ENCODE assay signal across 8 mouse cellular contexts in the genomic region with DNA sequence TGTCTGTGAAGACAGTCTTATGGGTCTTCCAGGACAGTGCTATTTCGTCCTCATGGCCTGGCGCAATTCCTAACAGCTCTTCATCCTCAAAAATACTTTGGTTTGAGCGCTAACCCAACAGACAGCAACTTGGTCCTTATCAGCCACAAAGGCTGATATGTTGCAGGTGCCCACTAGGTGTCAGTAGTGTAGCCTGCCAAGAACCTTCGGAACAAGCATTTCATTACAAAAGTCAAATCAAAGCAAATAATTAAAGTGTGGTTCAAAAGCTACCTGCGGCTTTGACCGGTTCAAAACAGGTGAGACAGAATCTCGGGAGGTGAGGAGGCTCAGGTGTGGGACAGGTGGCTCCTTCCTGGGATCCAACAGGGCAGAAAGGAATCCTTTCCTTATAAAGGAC. TPM values are rescaled to one million over a fixed set of nuclear protein-coding genes. Genes with fewer than 3 reads are reported as not detected.
DNase-seq lines count a peak whose midpoint lies in the region; ATAC-seq and TF ChIP-seq lines count a peak whose summit lies in the region.
"Had no signal": no experiment of that assay in that cellular context is flagged by ENCODE, and none has a peak within 500 bp of the region (broad histone marks: within the 10 kb centered on the region; RNA-seq: fewer than 3 reads in every experiment).

A gene (plus strand): TSS at position 298 of the 400 bp plus-strand sequence.

- H3K4me2 ChIP-seq in kidney, postnatal 0 days (ENCODE audit: low read length) = no peak within 1 kb of the TSS
- peak within 1 kb of the TSS; percentile 28 for H3K4me2 ChIP-seq in lung, embryonic 15.5 days
- H3K4me2 ChIP-seq: limb, embryonic 13.5 days had no signal

- peak; percentile 87 for TF ChIP-seq CTCF in kidney, postnatal 0 days (IDR thresholded peaks at IDR 0.05; ENCODE audit: low read depth)

- H3K9ac ChIP-seq in kidney, postnatal 0 days (ENCODE audit: low read depth, low read length) = no peak within 1 kb of the TSS
- no peak within 1 kb of the TSS for H3K9ac ChIP-seq in lung, embryonic 15.5 days
- H3K9ac ChIP-seq: limb, embryonic 13.5 days had no signal

- H3K27ac ChIP-seq in kidney, postnatal 0 days = no peak within 1 kb of the TSS
- no peak within 1 kb of the TSS for H3K27ac ChIP-seq in lung, embryonic 15.5 days
- H3K27ac ChIP-seq: limb, embryonic 13.5 days had no signal

- ATAC-seq in granulocyte monocyte progenitor cell, adult 5-6 weeks (replicated peaks; ENCODE audit: poor library complexity, severe bottlenecking) = peak; percentile 52
- ATAC-seq in kidney, postnatal 0 days (replicated peaks; ENCODE audit: low FRiP score, low read depth) = no peak
- ATAC-seq in lung, embryonic 15.5 days (ENCODE audit: borderline replicate concordance, extremely low read depth, low FRiP score, low TSS enrichment) = no peak

- 6% methylated on average over 7 of the region's 7 CpGs for WGBS in kidney, postnatal 0 days
- 7% methylated on average over 7 of the region's 7 CpGs for WGBS in lung, embryonic 15.5 days

- H3K4me3 ChIP-seq in kidney, postnatal 0 days (replicated peaks; ENCODE audit: low read depth, low read length) = no peak within 1 kb of the TSS
- no peak within 1 kb of the TSS for H3K4me3 ChIP-seq in lung, embryonic 15.5 days
- H3K4me3 ChIP-seq: limb, embryonic 13.5 days had no signal

- H3K36me3 ChIP-seq in kidney, postnatal 0 days (ENCODE audit: insufficient read depth, low read length) = no peaks in the 10 kb centered on the region
- no peaks in the 10 kb centered on the region for H3K36me3 ChIP-seq in lung, embryonic 15.5 days
- H3K36me3 ChIP-seq: limb, embryonic 13.5 days had no signal

- H3K9me3 ChIP-seq in kidney, postnatal 0 days (replicated peaks; ENCODE audit: low read length) = no peaks in the 10 kb centered on the region
- no peaks in the 10 kb centered on the region for H3K9me3 ChIP-seq in lung, embryonic 15.5 days
- H3K9me3 ChIP-seq: limb, embryonic 13.5 days had no signal

- H3K27me3 ChIP-seq in kidney, postnatal 0 days (ENCODE audit: insufficient read depth, low read length) = no peaks in the 10 kb centered on the region
- peaks cover 7% of the 10 kb centered on the region; the same call in 1 of the 2 replicates for H3K27me3 ChIP-seq in lung, embryonic 15.5 days

- peak; percentile 52 for DNase-seq in urinary bladder, postnatal 14 days (ENCODE audit: low spot score)
- DNase-seq in urinary bladder, adult 2 months (ENCODE audit: low spot score) = no peak
- peak; percentile 11 for DNase-seq in c-Kit-positive CD71-positive TER-119-negative erythroid progenitor cells, embryonic 14.5 days (ENCODE audit: low read depth)
- peak; percentile 61 for DNase-seq in kidney, postnatal 0 days (ENCODE audit: low spot score)
- peak; percentile 39 for DNase-seq in right cerebral cortex, postnatal 25 days

- no peaks in the 10 kb centered on the region for H3K4me1 ChIP-seq in kidney, postnatal 0 days (replicated peaks; ENCODE audit: insufficient read depth, low read length)
- no peaks in the 10 kb centered on the region for H3K4me1 ChIP-seq in lung, embryonic 15.5 days
- H3K4me1 ChIP-seq: limb, embryonic 13.5 days had no signal

RNA-seq across cellular contexts. Expression of the gene that starts here (rescaled TPM):
- 7.7 and 8.3 TPM in 2 replicates for polyA plus RNA-seq in urinary bladder, adult 2 months (2012; rRNA removed)
- not detected in 2 replicates for total RNA-seq in granulocyte monocyte progenitor cell, adult 5-6 weeks (2014; fragmentation: Nextera tagmentation)
- total RNA-seq in granulocyte monocyte progenitor cell, adult 5-6 weeks (2017) = not detected in 2 replicates
- polyA plus RNA-seq in kidney, postnatal 0 days (2015; fragmentation: Nextera tagmentation; extraction: Ambion mirVana) = 1.2 and 1.4 TPM in 2 replicates
- not detected in 2 replicates for polyA plus RNA-seq in lung, embryonic 15.5 days (2015; fragmentation: Nextera tagmentation; extraction: Ambion mirVana)
- polyA plus RNA-seq: limb, embryonic 13.5 days had no signal

Comparison
In these comparisons a context has a peak if more than half of its experiments do, and no peak if none do; other contexts are left out.
1. Peak in ATAC-seq in granulocyte monocyte progenitor cell, adult 5-6 weeks; RNA of the gene not detected or under 1 TPM.